Mouse (Mus musculus) gastrocnemius, adult 18-20 months (tissue): ENCODE measurements around the gene Mrpl28. TPM values are rescaled to one million over a fixed set of nuclear protein-coding genes. Genes with fewer than 3 reads are reported as not detected.
A peak's percentile ranks its signal among the peaks of the same experiment; 100 is the strongest.

Source experiments
- DNase-seq: peaks from one replicate; pipeline ENCODE4 v3.0.0; 2021; ENCODE audit warnings: low spot score
- total RNA-seq, 2 experiments: library from RNA; stranded (reverse); gene quantifications; 2 replicates each; pipeline ENCODE4 v1.2.3; 2021

Gene Mrpl28
- total RNA-seq, 2 experiments from 2014 or later = 57.4 to 66.2 TPM

GRCm38 (mm10) chr17:26115205-26115898 is 7.9 kb upstream of the Mrpl28 start:
- DNase-seq = no peak

- DNase-seq = no peak
Measured at GRCm38 (mm10) chr17:26115956-26116487, 7.3 kb upstream of the Mrpl28 start.

- no peak for DNase-seq
Measured at GRCm38 (mm10) chr17:26116503-26117258, 6.6 kb upstream of the Mrpl28 start.

GRCm38 (mm10) chr17:26119766-26120710 is 3.3 kb upstream of the Mrpl28 start:
- DNase-seq = peak; percentile 45

GRCm38 (mm10) chr17:26122431-26123140 is 714 bp upstream of the Mrpl28 start:
- DNase-seq = no peak

- DNase-seq = no peak
Measured at GRCm38 (mm10) chr17:26124560-26124959, 1.3 kb downstream of the Mrpl28 start.

GRCm38 (mm10) chr17:26125226-26125625 is 1.9 kb downstream of the Mrpl28 start:
- DNase-seq = no peak

- no peak for DNase-seq
Measured at GRCm38 (mm10) chr17:26131062-26131732, 7.9 kb downstream of the Mrpl28 start.

GRCm38 (mm10) chr17:26131856-26132853 is 8.9 kb downstream of the Mrpl28 start:
- DNase-seq = no peak

GRCm38 (mm10) chr17:26137106-26137750 is 13.9 kb downstream of the Mrpl28 start:
- no peak for DNase-seq

- DNase-seq = no peak
Measured at GRCm38 (mm10) chr17:26137751-26138130, 14.4 kb downstream of the Mrpl28 start.

GRCm38 (mm10) chr17:26138239-26138836 is 15.0 kb downstream of the Mrpl28 start, which contains the start of gene Axin1:
Axin1 (plus strand) TSS chr17:26138688.
- peak; percentile 91 for DNase-seq

- DNase-seq = no peak
Measured at GRCm38 (mm10) chr17:26138901-26139381, 15.6 kb downstream of the Mrpl28 start.

GRCm38 (mm10) chr17:26142796-26143195 is 19.5 kb downstream of the Mrpl28 start:
- DNase-seq = no peak

GRCm38 (mm10) chr17:26143386-26143785 is 20.1 kb downstream of the Mrpl28 start:
- no peak for DNase-seq

- no peak for DNase-seq
Measured at GRCm38 (mm10) chr17:26149056-26149455, 25.8 kb downstream of the Mrpl28 start.

- peak; percentile 6 for DNase-seq
Measured at GRCm38 (mm10) chr17:26151886-26152630, 28.8 kb downstream of the Mrpl28 start.
